Mouse (Mus musculus): ENCODE data around the gene Abr. TPM values are rescaled to one million over a fixed set of nuclear protein-coding genes. Genes with fewer than 3 reads are reported as not detected.

Gene Abr
- polyA plus RNA-seq, 1 experiment from 2014 or later: 42.7 TPM

DNA sequence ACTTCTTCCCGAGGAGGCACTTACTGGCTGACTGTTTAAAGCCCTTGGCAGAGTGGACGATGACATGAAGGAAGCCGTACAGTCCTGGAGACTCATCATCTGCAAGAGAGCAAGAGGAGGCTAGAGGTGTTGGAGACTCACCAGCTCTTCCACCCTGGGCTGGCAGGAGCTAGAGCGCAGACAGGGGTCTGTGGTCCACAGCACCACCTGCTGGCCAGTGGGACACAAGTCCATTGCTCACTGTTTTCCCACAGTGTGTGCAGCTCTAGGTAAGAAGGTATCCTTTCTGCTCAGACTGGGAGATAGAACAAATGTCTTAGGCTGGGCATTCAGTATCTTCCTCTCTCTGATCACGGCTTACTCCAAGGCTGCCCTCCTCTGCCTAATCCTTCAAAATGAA, 167.6 kb downstream of the Abr start:
- H3K4me2 ChIP-seq (replicated peaks; ENCODE audit: low read depth, low read length): no peak overlapping the region
- no peak overlapping the region for H3K4me3 ChIP-seq (ENCODE audit: low read depth, low read length)
- no peak overlapping the region for H3K9ac ChIP-seq (replicated peaks; ENCODE audit: low read depth, low read length)
- ATAC-seq (ENCODE audit: insufficient number of reproducible peaks, insufficient read depth, low FRiP score, low read depth): no peak
- H3K27ac ChIP-seq (ENCODE audit: low read length): no peak overlapping the region
- H3K4me1 ChIP-seq (ENCODE audit: control insufficient read depth, insufficient read depth, low read length): peaks cover 14% of the 10 kb centered on the region
- H3K36me3 ChIP-seq (ENCODE audit: control insufficient read depth, insufficient read depth, low read length): peaks cover 41% of the 10 kb centered on the region
- 55% methylated on average over 5 of the region's 5 CpGs for WGBS
- no peaks in the 10 kb centered on the region for H3K27me3 ChIP-seq (ENCODE audit: control insufficient read depth, insufficient read depth, low read length)
- no peaks in the 10 kb centered on the region for H3K9me3 ChIP-seq (ENCODE audit: control insufficient read depth, low read depth, low read length)

DNA sequence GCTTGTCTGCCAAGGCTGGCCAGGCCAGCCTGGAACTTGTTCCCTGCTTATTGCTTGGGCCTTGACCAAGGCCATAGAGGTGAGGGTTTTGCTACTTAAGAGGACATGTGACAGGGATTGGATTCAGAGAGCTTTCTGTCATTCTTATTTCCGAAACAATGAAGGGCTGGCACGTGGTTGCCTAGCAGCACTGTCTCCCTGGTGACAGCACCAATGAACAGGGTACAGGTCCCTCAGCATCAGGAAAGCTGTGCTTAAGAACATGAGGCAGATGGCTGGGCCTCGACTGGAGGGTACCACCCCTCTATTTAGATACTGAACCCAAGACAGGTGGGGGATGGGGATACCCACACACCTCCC, 171.9 kb downstream of the Abr start:
- Histone ChIP-seq H3K27me3 (ENCODE audit: control insufficient read depth, insufficient read depth, low read length) (no peaks in the 10 kb centered on the region), H3K4me2 (replicated peaks; ENCODE audit: low read depth, low read length) (no peak overlapping the region), H3K4me1 (ENCODE audit: control insufficient read depth, insufficient read depth, low read length) (peaks cover 18% of the 10 kb centered on the region), H3K27ac (ENCODE audit: low read length) (peak overlapping the region; percentile 57; the same call in 1 of the 2 replicates), H3K4me3 (ENCODE audit: low read depth, low read length) (no peak overlapping the region), H3K36me3 (ENCODE audit: control insufficient read depth, insufficient read depth, low read length) (peaks cover 23% of the 10 kb centered on the region), H3K9me3 (ENCODE audit: control insufficient read depth, low read depth, low read length) (no peaks in the 10 kb centered on the region), H3K9ac (replicated peaks; ENCODE audit: low read depth, low read length) (no peak overlapping the region)
- 30% methylated on average over 3 of the region's 3 CpGs for WGBS
- ATAC-seq (ENCODE audit: insufficient number of reproducible peaks, insufficient read depth, low FRiP score, low read depth): no peak

DNA sequence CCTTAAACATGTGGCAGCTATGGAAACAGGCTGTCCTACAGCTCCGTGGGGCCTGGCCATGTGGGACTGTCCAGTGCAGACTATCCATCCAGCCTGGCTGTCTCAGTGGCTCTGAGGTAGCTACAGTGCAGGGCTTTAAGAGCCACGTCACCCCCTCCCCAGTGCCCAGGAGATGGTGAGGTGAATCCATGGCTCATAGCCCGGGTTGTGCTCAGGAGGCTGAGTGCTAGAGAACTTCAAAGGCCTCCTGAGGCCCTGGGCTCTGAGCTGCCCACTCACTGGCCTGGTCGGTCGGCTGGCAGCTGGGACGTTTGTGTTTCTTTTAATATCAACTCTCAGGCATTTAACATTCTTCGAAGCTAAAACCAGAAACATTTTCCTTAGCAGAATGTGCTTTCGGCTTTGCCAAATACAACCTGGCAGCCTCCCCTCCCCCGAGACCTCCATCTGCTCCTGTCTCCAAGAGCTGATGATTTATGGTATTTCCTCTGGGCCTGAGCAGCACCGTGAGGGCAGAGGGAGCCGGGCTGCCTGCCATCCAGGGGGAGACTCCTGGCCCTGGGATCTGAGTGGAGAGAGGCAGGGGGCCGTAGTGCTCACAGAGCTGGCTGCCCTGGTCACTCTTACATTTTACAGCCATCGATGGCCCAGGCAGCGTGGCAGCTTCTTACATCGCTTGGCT, 172.5 kb downstream of the Abr start:
- Histone ChIP-seq H3K4me1 (ENCODE audit: control insufficient read depth, insufficient read depth, low read length) (peaks cover 18% of the 10 kb centered on the region), H3K27me3 (ENCODE audit: control insufficient read depth, insufficient read depth, low read length) (no peaks in the 10 kb centered on the region), H3K4me2 (replicated peaks; ENCODE audit: low read depth, low read length) (no peak overlapping the region), H3K9ac (replicated peaks; ENCODE audit: low read depth, low read length) (no peak overlapping the region), H3K36me3 (ENCODE audit: control insufficient read depth, insufficient read depth, low read length) (peaks cover 21% of the 10 kb centered on the region), H3K27ac (ENCODE audit: low read length) (peak overlapping the region; percentile 57; the same call in 1 of the 2 replicates), H3K9me3 (ENCODE audit: control insufficient read depth, low read depth, low read length) (no peaks in the 10 kb centered on the region), H3K4me3 (ENCODE audit: low read depth, low read length) (no peak overlapping the region)
- 31% methylated on average over 15 of the region's 15 CpGs for WGBS
- ATAC-seq (ENCODE audit: insufficient number of reproducible peaks, insufficient read depth, low FRiP score, low read depth): peak; percentile 53; the same call in 1 of the 2 replicates

DNA sequence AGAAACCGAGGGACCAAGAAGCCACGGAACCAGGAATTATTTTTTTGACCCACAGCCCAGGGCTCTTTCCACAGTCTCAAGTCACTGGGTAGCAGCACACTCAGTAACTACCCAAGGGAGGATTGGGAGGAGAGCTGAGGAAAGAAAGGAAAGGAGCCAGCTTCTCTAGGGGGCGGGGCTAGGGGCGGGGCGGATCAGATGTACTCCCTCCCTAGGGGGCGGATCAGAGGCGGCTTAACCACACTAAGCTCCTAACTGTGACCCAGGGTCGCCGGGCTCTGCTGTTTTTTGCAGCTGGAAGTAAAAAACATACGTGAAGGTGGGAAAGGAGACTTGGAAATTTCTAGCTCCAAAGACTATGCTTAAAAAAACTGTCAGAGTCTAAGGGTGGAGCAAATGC, 175.9 kb downstream of the Abr start:
- H3K9me3 ChIP-seq (ENCODE audit: control insufficient read depth, low read depth, low read length): no peaks in the 10 kb centered on the region
- WGBS: 4% methylated on average over 10 of the region's 10 CpGs
- no peaks in the 10 kb centered on the region for H3K27me3 ChIP-seq (ENCODE audit: control insufficient read depth, insufficient read depth, low read length)
- ATAC-seq (ENCODE audit: insufficient number of reproducible peaks, insufficient read depth, low FRiP score, low read depth): peak; percentile 43; the same call in 1 of the 2 replicates
- no peak overlapping the region for H3K4me2 ChIP-seq (replicated peaks; ENCODE audit: low read depth, low read length)
- no peak overlapping the region for H3K27ac ChIP-seq (ENCODE audit: low read length)
- H3K36me3 ChIP-seq (ENCODE audit: control insufficient read depth, insufficient read depth, low read length): peaks cover 11% of the 10 kb centered on the region
- peaks cover 18% of the 10 kb centered on the region for H3K4me1 ChIP-seq (ENCODE audit: control insufficient read depth, insufficient read depth, low read length)
- H3K9ac ChIP-seq (replicated peaks; ENCODE audit: low read depth, low read length): no peak overlapping the region
- H3K4me3 ChIP-seq (ENCODE audit: low read depth, low read length): no peak overlapping the region

DNA sequence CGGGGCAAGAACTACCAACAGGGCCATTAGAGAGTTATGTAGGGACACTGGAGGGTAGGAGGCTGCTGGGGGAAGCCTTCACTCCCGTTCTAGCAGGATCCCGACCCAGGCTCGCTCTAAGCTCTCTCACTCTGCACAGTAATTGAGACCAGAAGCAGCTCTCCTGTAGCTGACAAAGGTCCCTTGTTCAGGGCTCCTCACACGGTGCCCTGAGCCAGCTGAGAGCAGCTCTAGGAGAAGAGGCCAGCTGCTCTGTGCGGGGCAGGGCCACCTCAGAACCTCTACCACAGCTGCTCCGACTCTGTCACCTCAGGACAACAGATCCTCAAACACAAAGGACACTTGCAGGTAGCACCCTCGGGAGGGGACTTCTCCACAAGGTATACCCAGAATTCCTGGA, 176.7 kb downstream of the Abr start:
- Histone ChIP-seq H3K27me3 (ENCODE audit: control insufficient read depth, insufficient read depth, low read length) (no peaks in the 10 kb centered on the region), H3K4me1 (ENCODE audit: control insufficient read depth, insufficient read depth, low read length) (peaks cover 22% of the 10 kb centered on the region), H3K9me3 (ENCODE audit: control insufficient read depth, low read depth, low read length) (no peaks in the 10 kb centered on the region), H3K36me3 (ENCODE audit: control insufficient read depth, insufficient read depth, low read length) (peaks cover 11% of the 10 kb centered on the region; the same call in 1 of the 2 replicates), H3K9ac (replicated peaks; ENCODE audit: low read depth, low read length) (no peak overlapping the region), H3K27ac (ENCODE audit: low read length) (no peak overlapping the region), H3K4me3 (ENCODE audit: low read depth, low read length) (no peak overlapping the region), H3K4me2 (replicated peaks; ENCODE audit: low read depth, low read length) (no peak overlapping the region)
- 46% methylated on average over 8 of the region's 8 CpGs for WGBS
- ATAC-seq (ENCODE audit: insufficient number of reproducible peaks, insufficient read depth, low FRiP score, low read depth): no peak

DNA sequence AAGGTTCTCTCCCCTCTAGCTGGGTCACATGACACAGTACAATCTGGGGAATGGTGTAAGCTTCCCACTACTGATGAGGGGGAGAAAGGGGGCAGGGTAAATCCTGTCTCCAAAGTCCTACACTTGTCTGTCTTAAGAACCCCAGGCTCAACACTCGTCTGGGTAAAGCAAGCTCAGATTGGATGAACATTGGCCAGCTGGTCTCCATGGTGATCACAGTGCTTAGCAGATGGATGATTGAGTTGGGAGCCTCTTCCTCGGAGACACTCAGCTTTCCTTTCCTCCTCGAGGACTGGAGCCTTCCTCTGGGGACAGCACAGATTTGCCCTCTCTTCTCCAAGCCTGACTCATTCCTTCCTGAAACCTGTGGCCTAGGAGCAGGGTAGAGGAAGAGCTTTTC, 182.4 kb downstream of the Abr start:
- H3K4me1 ChIP-seq (ENCODE audit: control insufficient read depth, insufficient read depth, low read length): peaks cover 36% of the 10 kb centered on the region

GRCm38 (mm10) chr11:76436864-76437437, 185.2 kb downstream of the Abr start:
- H3K4me2 ChIP-seq (replicated peaks; ENCODE audit: low read depth, low read length): peak overlapping the region; percentile 61
- H3K9me3 ChIP-seq (ENCODE audit: control insufficient read depth, low read depth, low read length): no peaks in the 10 kb centered on the region
- H3K4me3 ChIP-seq (ENCODE audit: low read depth, low read length): peak overlapping the region; percentile 37
- peaks cover 10% of the 10 kb centered on the region for H3K36me3 ChIP-seq (ENCODE audit: control insufficient read depth, insufficient read depth, low read length)
- 9% methylated on average over 28 of the region's 28 CpGs for WGBS
- peaks cover 39% of the 10 kb centered on the region for H3K4me1 ChIP-seq (ENCODE audit: control insufficient read depth, insufficient read depth, low read length)
- peak; percentile 84 for ATAC-seq (ENCODE audit: insufficient number of reproducible peaks, insufficient read depth, low FRiP score, low read depth)
- peak overlapping the region; percentile 87 for H3K27ac ChIP-seq (ENCODE audit: low read length)
- no peaks in the 10 kb centered on the region for H3K27me3 ChIP-seq (ENCODE audit: control insufficient read depth, insufficient read depth, low read length)
- H3K9ac ChIP-seq (replicated peaks; ENCODE audit: low read depth, low read length): peak overlapping the region; percentile 57; the same call in 1 of the 2 replicates

More for the DNA sequence above, 182.4 kb downstream of the Abr start:
- WGBS: 18% methylated on average over 3 of the region's 3 CpGs
- Histone ChIP-seq H3K4me3 (ENCODE audit: low read depth, low read length) (no peak overlapping the region), H3K9ac (replicated peaks; ENCODE audit: low read depth, low read length) (no peak overlapping the region), H3K9me3 (ENCODE audit: control insufficient read depth, low read depth, low read length) (no peaks in the 10 kb centered on the region), H3K36me3 (ENCODE audit: control insufficient read depth, insufficient read depth, low read length) (peaks cover 14% of the 10 kb centered on the region; the same call in 1 of the 2 replicates), H3K27ac (ENCODE audit: low read length) (peak overlapping the region; percentile 55; the same call in 1 of the 2 replicates), H3K27me3 (ENCODE audit: control insufficient read depth, insufficient read depth, low read length) (no peaks in the 10 kb centered on the region), H3K4me2 (replicated peaks; ENCODE audit: low read depth, low read length) (no peak overlapping the region)
- ATAC-seq (ENCODE audit: insufficient number of reproducible peaks, insufficient read depth, low FRiP score, low read depth): no peak

DNA sequence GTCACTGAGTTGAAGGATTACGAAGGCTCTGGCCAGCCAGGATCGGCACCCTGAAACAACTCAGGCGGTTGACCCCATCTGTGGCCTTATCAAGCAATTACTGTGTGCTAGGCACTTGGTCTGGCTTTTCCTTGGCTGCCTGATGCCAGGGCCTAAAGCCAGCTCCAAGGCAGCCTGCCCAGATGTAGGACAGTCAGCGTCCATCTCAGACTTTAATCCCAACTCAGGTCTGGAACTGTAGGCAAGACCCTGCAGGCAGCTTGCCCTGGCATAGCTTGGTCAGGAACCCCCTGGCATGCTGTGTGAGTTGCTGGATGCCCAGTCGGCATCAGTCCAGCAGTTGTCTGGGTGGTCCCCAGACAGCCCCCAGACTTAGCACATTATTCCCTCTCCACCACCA, 186.1 kb downstream of the Abr start:
- peak overlapping the region; percentile 61 for H3K4me2 ChIP-seq (replicated peaks; ENCODE audit: low read depth, low read length)
- H3K4me1 ChIP-seq (ENCODE audit: control insufficient read depth, insufficient read depth, low read length): peaks cover 39% of the 10 kb centered on the region
- peaks cover 11% of the 10 kb centered on the region for H3K36me3 ChIP-seq (ENCODE audit: control insufficient read depth, insufficient read depth, low read length)
- peak overlapping the region; percentile 18; the same call in 1 of the 2 replicates for H3K9ac ChIP-seq (replicated peaks; ENCODE audit: low read depth, low read length)
- H3K4me3 ChIP-seq (ENCODE audit: low read depth, low read length): peak overlapping the region; percentile 37; the same call in 1 of the 2 replicates
- no peaks in the 10 kb centered on the region for H3K9me3 ChIP-seq (ENCODE audit: control insufficient read depth, low read depth, low read length)
- no peaks in the 10 kb centered on the region for H3K27me3 ChIP-seq (ENCODE audit: control insufficient read depth, insufficient read depth, low read length)
- ATAC-seq (ENCODE audit: insufficient number of reproducible peaks, insufficient read depth, low FRiP score, low read depth): no peak
- WGBS: 69% methylated on average over 5 of the region's 5 CpGs
- H3K27ac ChIP-seq (ENCODE audit: low read length): no peak overlapping the region

Data from stomach, embryonic 14.5 days (tissue).